Mouse (Mus musculus) frontal cortex, postnatal 14 days (tissue): ENCODE data around the gene Ntn5.
A peak's percentile ranks its signal among the peaks of the same experiment; 100 is the strongest.

Source experiments
- DNase-seq, 2 experiments: peaks; one replicate each; pipeline ENCODE4 v3.0.0; 2022; ENCODE audit warnings: low spot score in 2 of 2

Ntn5 gene

GRCm38 (mm10) chr7:45712022-45712757 lies 28.4 kb downstream of the Ntn5 start:
- DNase-seq, result no peak

- no peak for DNase-seq
These were observed 29.6 kb downstream of the Ntn5 start for GRCm38 (mm10) chr7:45713396-45713795.

- no peak for DNase-seq
These were observed 30.2 kb downstream of the Ntn5 start for GRCm38 (mm10) chr7:45713881-45714520.

- DNase-seq, result no peak
These were observed 30.8 kb downstream of the Ntn5 start for GRCm38 (mm10) chr7:45714630-45715089.

GRCm38 (mm10) chr7:45715090-45715708 lies 31.4 kb downstream of the Ntn5 start, which contains the start of gene Rpl18:
Gene Rpl18, plus strand, starts transcription at chr7:45715457.
- peak; percentile 97 to 98 for DNase-seq

- no peak for DNase-seq
These were observed 32.1 kb downstream of the Ntn5 start for GRCm38 (mm10) chr7:45715741-45716459.

- DNase-seq, result no peak
These were observed 32.6 kb downstream of the Ntn5 start for GRCm38 (mm10) chr7:45716460-45716857.

GRCm38 (mm10) chr7:45716952-45717917 lies 33.4 kb downstream of the Ntn5 start:
- no peak for DNase-seq

GRCm38 (mm10) chr7:45717918-45718297 lies 34.1 kb downstream of the Ntn5 start, which contains the start of gene Sphk2:
Gene Sphk2, minus strand, starts transcription at chr7:45718002.
- DNase-seq, result peak; percentile 97 to 99

GRCm38 (mm10) chr7:45718331-45718730 lies 34.5 kb downstream of the Ntn5 start:
- DNase-seq, result no peak

- DNase-seq, result no peak
These were observed 35.4 kb downstream of the Ntn5 start for GRCm38 (mm10) chr7:45719180-45719579.

GRCm38 (mm10) chr7:45719738-45720412 lies 36.1 kb downstream of the Ntn5 start:
- DNase-seq, result no peak

GRCm38 (mm10) chr7:45720413-45721233 lies 36.8 kb downstream of the Ntn5 start, which contains the start of gene Fam83e:
Gene Fam83e, plus strand, starts transcription at chr7:45721212.
- DNase-seq, result no peak

- no peak for DNase-seq
These were observed 37.4 kb downstream of the Ntn5 start for GRCm38 (mm10) chr7:45721234-45721571.

GRCm38 (mm10) chr7:45721642-45722347 lies 38.0 kb downstream of the Ntn5 start:
- DNase-seq, result no peak

- DNase-seq, result no peak
These were observed 38.5 kb downstream of the Ntn5 start for GRCm38 (mm10) chr7:45722348-45722713.

GRCm38 (mm10) chr7:45723301-45723700 lies 39.5 kb downstream of the Ntn5 start:
- DNase-seq, result no peak

- no peak for DNase-seq
These were observed 40.0 kb downstream of the Ntn5 start for GRCm38 (mm10) chr7:45723781-45724180.

GRCm38 (mm10) chr7:45725151-45725550 lies 41.3 kb downstream of the Ntn5 start:
- no peak for DNase-seq
